Mouse (Mus musculus) heart, adult 2 months (tissue): ENCODE results near the gene Acy3.

Experiments used
- CTCF ChIP-seq: fragments of 200-600 bp; IDR thresholded peaks from 2 replicates; pipeline ENCODE4 v1.8.1; 2022; ENCODE audit warnings: antibody characterized with exemption, mild to moderate bottlenecking, moderate library complexity
- EP300 ChIP-seq: fragments of 200-500 bp; IDR thresholded peaks from 2 replicates; pipeline ENCODE4 v1.6.1; 2011; ENCODE audit warnings: low read depth, low read length, control low read depth; ENCODE audit not compliant: insufficient read depth
- POLR2A ChIP-seq: fragments of 200-500 bp; IDR thresholded peaks from 2 replicates; pipeline ENCODE4 v1.6.1; 2011; ENCODE audit warnings: mild to moderate bottlenecking, low read depth, low read length, control low read depth; ENCODE audit not compliant: insufficient read depth

GRCm38 (mm10) chr19:4003641-4004040 lies 17.3 kb downstream of the Acy3 start:
- TF ChIP-seq CTCF (no peak), EP300 (no peak), POLR2A (no peak)
